In genomic region chr6:87583183-87583611, GRCm38 (mm10) we compare ENCODE assay signal across 15 mouse cellular contexts. TPM values are rescaled to one million over a fixed set of nuclear protein-coding genes. Genes with fewer than 3 reads are reported as not detected.
DNase-seq lines count a peak whose midpoint lies in the region; ATAC-seq and TF ChIP-seq lines count a peak whose summit lies in the region.
"Had no signal": no experiment of that assay in that cellular context is flagged by ENCODE, and none has a peak within 500 bp of the region (broad histone marks: within the 10 kb centered on the region; RNA-seq: fewer than 3 reads in every experiment).

No protein-coding gene starts in this region.

- WGBS in intestine, embryonic 15.5 days, result 100% methylated on average over 1 of the region's 1 CpGs
- 100% methylated on average over 1 of the region's 1 CpGs for WGBS in intestine, postnatal 0 days
- WGBS in liver, embryonic 11.5 days, result 69% methylated on average over 1 of the region's 1 CpGs
- 83% methylated on average over 1 of the region's 1 CpGs for WGBS in stomach, embryonic 14.5 days

- no peaks in the 10 kb centered on the region for H3K36me3 ChIP-seq in intestine, embryonic 15.5 days
- H3K36me3 ChIP-seq in intestine, postnatal 0 days (ENCODE audit: control insufficient read depth, insufficient read depth), result no peaks in the 10 kb centered on the region
- H3K36me3 ChIP-seq in liver, embryonic 11.5 days (ENCODE audit: control insufficient read depth, insufficient read depth, low read length), result peaks cover under 1% of the 10 kb centered on the region; the same call in 1 of the 2 replicates
- no peaks in the 10 kb centered on the region for H3K36me3 ChIP-seq in stomach, embryonic 14.5 days (ENCODE audit: control insufficient read depth, insufficient read depth, low read length)
- H3K36me3 ChIP-seq: embryonic facial prominence, embryonic 13.5 days; limb, embryonic 15.5 days; midbrain, embryonic 15.5 days; neural tube, embryonic 15.5 days had no signal

- no peak for TF ChIP-seq CTCF in intestine, postnatal 0 days (IDR thresholded peaks at IDR 0.05; ENCODE audit: low read depth)

- no peak overlapping the region for H3K9ac ChIP-seq in intestine, embryonic 15.5 days
- H3K9ac ChIP-seq in intestine, postnatal 0 days (ENCODE audit: low read depth, low read length), result no peak overlapping the region
- no peak overlapping the region for H3K9ac ChIP-seq in liver, embryonic 11.5 days (ENCODE audit: low read depth, low read length)
- no peak overlapping the region for H3K9ac ChIP-seq in stomach, embryonic 14.5 days (replicated peaks; ENCODE audit: low read depth, low read length)
- H3K9ac ChIP-seq: embryonic facial prominence, embryonic 13.5 days; limb, embryonic 15.5 days; midbrain, embryonic 15.5 days; neural tube, embryonic 15.5 days had no signal

- no peak overlapping the region for H3K4me3 ChIP-seq in intestine, embryonic 15.5 days (replicated peaks)
- H3K4me3 ChIP-seq in intestine, postnatal 0 days (ENCODE audit: low read depth, low read length), result no peak overlapping the region
- H3K4me3 ChIP-seq in liver, embryonic 11.5 days (ENCODE audit: low read depth, low read length), result no peak overlapping the region
- no peak overlapping the region for H3K4me3 ChIP-seq in stomach, embryonic 14.5 days (ENCODE audit: low read depth, low read length)
- H3K4me3 ChIP-seq: embryonic facial prominence, embryonic 13.5 days; limb, embryonic 15.5 days; midbrain, embryonic 15.5 days; neural tube, embryonic 15.5 days had no signal

- no peak overlapping the region for H3K27ac ChIP-seq in intestine, embryonic 15.5 days
- no peak overlapping the region for H3K27ac ChIP-seq in intestine, postnatal 0 days (ENCODE audit: low read depth, low read length)
- peak overlapping the region; percentile 41; the same call in 1 of the 2 replicates for H3K27ac ChIP-seq in liver, embryonic 11.5 days (ENCODE audit: low read depth, low read length)
- H3K27ac ChIP-seq in stomach, embryonic 14.5 days (ENCODE audit: low read length), result no peak overlapping the region
- H3K27ac ChIP-seq: embryonic facial prominence, embryonic 13.5 days; hindbrain, postnatal 0 days; midbrain, embryonic 15.5 days; neural tube, embryonic 15.5 days had no signal

- DNase-seq in c-Kit-positive CD71-negative TER-119-negative erythroid progenitor cells, embryonic 14.5 days (ENCODE audit: low read depth), result peak; percentile 39
- no peak for DNase-seq in liver, embryonic 11.5 days (ENCODE audit: low spot score)
- no peak for DNase-seq in cerebellum, adult 18-20 months
- DNase-seq in thymus, postnatal 4 days, result no peak
- DNase-seq: cerebellum, adult 9-11 months; right cerebral cortex, adult 18-20 months had no signal

- no peaks in the 10 kb centered on the region for H3K9me3 ChIP-seq in intestine, embryonic 15.5 days
- no peaks in the 10 kb centered on the region for H3K9me3 ChIP-seq in intestine, postnatal 0 days (ENCODE audit: control insufficient read depth)
- H3K9me3 ChIP-seq in liver, embryonic 11.5 days (ENCODE audit: control insufficient read depth, low read length), result no peaks in the 10 kb centered on the region
- no peaks in the 10 kb centered on the region for H3K9me3 ChIP-seq in stomach, embryonic 14.5 days (ENCODE audit: control insufficient read depth, low read depth, low read length)
- H3K9me3 ChIP-seq: embryonic facial prominence, embryonic 13.5 days; limb, embryonic 15.5 days; midbrain, embryonic 15.5 days; neural tube, embryonic 15.5 days had no signal

- ATAC-seq in intestine, embryonic 15.5 days, result peak; percentile 46; the same call in 1 of the 2 replicates
- no peak for ATAC-seq in intestine, postnatal 0 days
- peak; percentile 96 for ATAC-seq in liver, embryonic 11.5 days (replicated peaks; ENCODE audit: low FRiP score)
- peak; percentile 38; the same call in 1 of the 2 replicates for ATAC-seq in stomach, embryonic 14.5 days (ENCODE audit: insufficient number of reproducible peaks, insufficient read depth, low FRiP score, low read depth)
- ATAC-seq: forebrain, embryonic 16.5 days; hindbrain, postnatal 0 days; midbrain, embryonic 15.5 days had no signal

- no peaks in the 10 kb centered on the region for H3K27me3 ChIP-seq in intestine, embryonic 15.5 days (replicated peaks)
- H3K27me3 ChIP-seq in intestine, postnatal 0 days (replicated peaks; ENCODE audit: control insufficient read depth, insufficient read depth, low read length), result peaks cover under 1% of the 10 kb centered on the region; the same call in 1 of the 2 replicates
- peaks cover 14% of the 10 kb centered on the region for H3K27me3 ChIP-seq in liver, embryonic 11.5 days (replicated peaks; ENCODE audit: control insufficient read depth, insufficient read depth, low read length)
- H3K27me3 ChIP-seq in stomach, embryonic 14.5 days (ENCODE audit: control insufficient read depth, insufficient read depth, low read length), result no peaks in the 10 kb centered on the region

- H3K4me1 ChIP-seq in intestine, embryonic 15.5 days (replicated peaks), result no peaks in the 10 kb centered on the region
- peaks cover 6% of the 10 kb centered on the region; the same call in 1 of the 2 replicates for H3K4me1 ChIP-seq in intestine, postnatal 0 days (replicated peaks; ENCODE audit: control insufficient read depth, insufficient read depth, low read length)
- H3K4me1 ChIP-seq in liver, embryonic 11.5 days (replicated peaks; ENCODE audit: control insufficient read depth, insufficient read depth, low read length), result peaks cover 26% of the 10 kb centered on the region
- H3K4me1 ChIP-seq in stomach, embryonic 14.5 days (ENCODE audit: control insufficient read depth, insufficient read depth, low read length), result 0 out of 2 replicates have a peak, but pooled peaks cover 4% of the 10 kb centered on the region
- H3K4me1 ChIP-seq: midbrain, embryonic 15.5 days had no signal

- no peak overlapping the region for H3K4me2 ChIP-seq in intestine, embryonic 15.5 days (replicated peaks)
- no peak overlapping the region for H3K4me2 ChIP-seq in intestine, postnatal 0 days (replicated peaks; ENCODE audit: low read depth)
- H3K4me2 ChIP-seq in liver, embryonic 11.5 days, result peak overlapping the region; percentile 23
- H3K4me2 ChIP-seq in stomach, embryonic 14.5 days (replicated peaks; ENCODE audit: low read depth, low read length), result no peak overlapping the region
- H3K4me2 ChIP-seq: embryonic facial prominence, embryonic 13.5 days; limb, embryonic 15.5 days; midbrain, embryonic 15.5 days; neural tube, embryonic 15.5 days had no signal

RNA-seq across cellular contexts. Expression of gene Prokr1, which starts 7.3 kb away (rescaled TPM):
- polyA plus RNA-seq in intestine, embryonic 15.5 days (2015; fragmentation: Nextera tagmentation; extraction: Ambion mirVana), result 2.6 and 2.7 TPM in 2 replicates
- polyA plus RNA-seq in intestine, postnatal 0 days (2015; fragmentation: Nextera tagmentation; extraction: Ambion mirVana), result 0.63 and 1.0 TPM in 2 replicates
- 1.8 and 3.2 TPM in 2 replicates for polyA plus RNA-seq in liver, embryonic 11.5 days (2014; fragmentation: Nextera tagmentation; extraction: Ambion mirVana)
- 2.2 and 2.6 TPM in 2 replicates for polyA plus RNA-seq in stomach, embryonic 14.5 days (2014; fragmentation: Nextera tagmentation; extraction: Ambion mirVana)

RNA-seq across cellular contexts. Expression of gene Arhgap25, which starts 50.1 kb away (rescaled TPM):
- polyA plus RNA-seq in intestine, embryonic 15.5 days (2015; fragmentation: Nextera tagmentation; extraction: Ambion mirVana), result 3.4 TPM in 2 replicates
- 1.5 and 2.1 TPM in 2 replicates for polyA plus RNA-seq in intestine, postnatal 0 days (2015; fragmentation: Nextera tagmentation; extraction: Ambion mirVana)
- polyA plus RNA-seq in liver, embryonic 11.5 days (2014; fragmentation: Nextera tagmentation; extraction: Ambion mirVana), result 6.9 and 7.9 TPM in 2 replicates
- polyA plus RNA-seq in stomach, embryonic 14.5 days (2014; fragmentation: Nextera tagmentation; extraction: Ambion mirVana), result 4.4 and 5.2 TPM in 2 replicates
